Mouse (Mus musculus): ENCODE measurements at regions not wholly inside any gene's neighbourhood (a gene's known extent, or its start where the extent isn't known, plus 50 kb on each side); places are given as distances from the start of the nearest gene placed in this dataset.

DNA sequence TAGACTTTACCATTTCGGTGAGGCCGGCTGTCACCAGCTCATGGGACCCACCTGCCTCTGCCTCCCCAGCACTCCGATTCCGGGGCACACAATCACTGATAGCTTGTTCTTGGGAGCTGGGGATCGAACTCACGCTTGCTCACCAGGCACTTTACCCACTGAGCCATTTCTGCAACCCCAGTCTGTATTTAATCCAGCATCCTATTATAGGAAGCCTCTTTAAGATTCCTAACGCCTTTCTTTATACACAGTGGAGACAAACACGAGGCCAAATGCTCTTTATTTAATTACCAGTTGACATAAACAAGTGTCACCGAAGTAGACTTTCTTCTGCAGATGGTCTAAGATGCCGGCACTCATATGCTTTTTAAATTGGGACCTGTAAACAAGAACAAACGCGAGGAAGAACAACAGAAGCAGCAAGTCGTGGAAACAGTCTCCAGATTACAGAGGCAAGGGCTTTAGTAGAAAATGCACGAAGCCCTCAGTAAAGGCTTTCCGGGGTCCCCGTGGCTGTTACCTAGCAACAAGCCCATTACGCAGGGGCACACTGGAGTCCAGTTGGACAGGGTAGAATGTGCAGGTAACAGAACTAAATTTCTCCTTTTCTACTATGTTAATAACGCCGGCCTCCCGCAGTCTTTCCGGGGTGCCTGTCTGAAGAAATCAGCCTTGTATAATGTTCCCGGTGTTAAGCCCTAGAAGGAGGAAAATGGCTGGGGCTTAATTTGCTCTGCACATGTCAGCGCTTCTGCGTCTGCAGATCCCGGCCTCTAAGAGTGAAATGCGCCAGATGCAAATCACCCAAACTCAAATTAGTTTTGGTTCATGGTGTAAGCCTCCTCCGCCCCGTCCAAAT lies 132.5 kb downstream of the Lrrc30 start:
- peak overlapping the region; percentile 27 for H3K4me2 ChIP-seq (replicated peaks)
- peaks cover 15% of the 10 kb centered on the region for H3K4me1 ChIP-seq
- H3K9me3 ChIP-seq: no peaks in the 10 kb centered on the region
- no peak overlapping the region for H3K9ac ChIP-seq
- no peaks in the 10 kb centered on the region for H3K36me3 ChIP-seq
- H3K4me3 ChIP-seq: no peak overlapping the region
- H3K27me3 ChIP-seq: no peaks in the 10 kb centered on the region
- 59% methylated on average over 28 of the region's 28 CpGs for WGBS
- no peak overlapping the region for H3K27ac ChIP-seq
- ATAC-seq (ENCODE audit: low FRiP score, low read depth): no peak

DNA sequence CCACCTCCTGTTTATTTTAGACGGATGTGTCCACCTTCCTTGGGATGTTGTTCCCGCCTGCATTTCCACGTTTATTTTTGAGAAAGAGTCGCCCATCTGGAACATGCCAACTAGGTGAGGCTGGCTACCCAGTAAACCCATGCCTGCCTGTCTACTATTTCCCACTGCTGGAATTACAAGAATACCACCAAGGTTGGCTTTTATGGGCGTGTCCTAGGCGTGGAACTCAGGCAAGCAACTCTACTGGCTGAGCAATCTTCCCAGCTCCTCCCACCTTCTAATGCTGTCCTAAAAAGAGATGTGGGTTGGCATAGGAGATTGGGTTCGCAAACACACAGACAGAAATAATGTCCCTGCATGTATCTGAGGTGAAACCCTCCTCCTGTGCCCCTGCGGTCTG lies 135.1 kb downstream of the Lrrc30 start:
- WGBS: 88% methylated on average over 8 of the region's 8 CpGs

DNA sequence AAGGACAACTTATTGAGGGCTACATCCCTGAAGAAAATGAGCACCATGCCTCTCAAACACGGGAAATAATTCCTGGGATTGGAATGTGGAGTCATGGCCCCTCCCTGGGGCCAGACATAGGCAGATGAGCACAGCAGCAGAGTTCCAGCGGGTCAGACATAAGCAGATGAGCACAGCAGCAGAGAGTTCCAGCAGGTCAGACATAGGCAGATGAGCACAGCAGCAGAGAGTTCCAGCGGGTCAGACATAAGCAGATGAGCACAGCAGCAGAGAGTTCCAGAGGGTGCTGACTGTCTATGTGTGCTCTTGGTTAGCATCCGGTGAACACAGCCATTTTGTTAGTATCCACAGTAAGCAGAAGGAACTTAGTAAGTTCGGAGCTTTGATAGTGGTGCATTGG lies 126.2 kb upstream of the Ptprm start:
- Histone ChIP-seq H3K4me1 (no peaks in the 10 kb centered on the region), H3K9ac (no peak overlapping the region), H3K27me3 (no peaks in the 10 kb centered on the region), H3K4me3 (no peak overlapping the region), H3K9me3 (peaks cover 3% of the 10 kb centered on the region), H3K4me2 (replicated peaks) (no peak overlapping the region), H3K27ac (no peak overlapping the region), H3K36me3 (no peaks in the 10 kb centered on the region)
- ATAC-seq (ENCODE audit: low FRiP score, low read depth): no peak
- 77% methylated on average over 5 of the region's 5 CpGs for WGBS

More for the DNA sequence above, 135.1 kb downstream of the Lrrc30 start:
- Histone ChIP-seq H3K4me3 (no peak overlapping the region), H3K27me3 (no peaks in the 10 kb centered on the region), H3K9ac (no peak overlapping the region), H3K36me3 (no peaks in the 10 kb centered on the region), H3K4me2 (replicated peaks) (no peak overlapping the region), H3K9me3 (no peaks in the 10 kb centered on the region), H3K27ac (no peak overlapping the region), H3K4me1 (peaks cover 12% of the 10 kb centered on the region)
- no peak for ATAC-seq (ENCODE audit: low FRiP score, low read depth)

DNA sequence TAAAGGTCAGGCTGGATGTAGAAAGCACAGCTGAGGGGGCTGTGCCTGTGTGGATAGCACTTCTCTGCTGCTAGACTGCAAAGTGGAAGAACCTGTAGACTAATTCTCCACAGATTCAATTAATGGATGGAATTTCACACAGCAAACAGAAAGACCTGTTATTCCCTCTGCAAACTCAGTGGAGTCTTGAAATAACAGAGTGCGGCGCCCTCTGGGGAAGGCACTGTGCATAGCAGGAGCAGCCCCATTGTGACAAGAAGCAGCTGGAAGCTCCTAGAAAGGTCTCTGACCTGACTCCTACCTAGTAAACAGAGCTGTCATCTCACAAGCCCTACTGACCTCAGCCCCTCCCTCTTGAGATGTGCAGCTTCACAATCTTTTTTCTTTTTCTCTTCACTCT lies 118.9 kb upstream of the Ptprm start:
- Histone ChIP-seq H3K4me3 (no peak overlapping the region), H3K27me3 (no peaks in the 10 kb centered on the region), H3K9ac (no peak overlapping the region), H3K4me2 (replicated peaks) (no peak overlapping the region), H3K9me3 (peaks cover 10% of the 10 kb centered on the region), H3K27ac (no peak overlapping the region), H3K4me1 (no peaks in the 10 kb centered on the region), H3K36me3 (no peaks in the 10 kb centered on the region)
- no peak for ATAC-seq (ENCODE audit: low FRiP score, low read depth)
- WGBS: 45% methylated on average over 2 of the region's 2 CpGs

DNA sequence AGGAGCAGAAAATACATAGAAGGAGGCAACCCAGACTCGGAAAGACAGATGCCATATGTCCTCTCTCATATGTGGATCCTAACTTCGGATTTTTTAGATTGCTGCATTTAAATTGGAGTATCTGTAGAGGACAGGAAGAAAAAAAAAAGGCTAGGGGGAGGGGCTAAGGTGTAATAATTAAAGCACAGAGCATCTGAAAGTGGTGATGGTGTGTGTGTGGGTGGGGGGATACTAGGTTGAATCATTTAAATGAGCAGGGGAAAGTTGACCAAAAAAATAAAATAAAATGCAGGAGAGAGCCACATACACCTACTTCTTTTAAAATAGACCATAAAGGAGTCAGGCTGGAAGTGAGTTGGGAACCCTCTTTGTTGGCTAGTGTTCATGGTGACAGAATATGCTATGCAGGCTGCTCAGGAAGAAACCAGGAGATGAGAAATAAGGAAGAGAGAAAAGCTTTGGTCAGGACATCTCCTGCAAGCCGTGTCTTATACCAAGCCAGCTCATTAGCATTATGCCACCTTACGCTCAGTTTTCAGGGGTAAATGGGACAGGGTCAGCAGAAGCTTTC lies 104.7 kb upstream of the Ptprm start:
- no peak overlapping the region for H3K9ac ChIP-seq
- no peaks in the 10 kb centered on the region for H3K9me3 ChIP-seq
- no peaks in the 10 kb centered on the region for H3K27me3 ChIP-seq
- whole genome bisulfite sequencing: 85% methylated on average over 4 of the region's 4 CpGs
- H3K27ac ChIP-seq: no peak overlapping the region
- ATAC-seq (ENCODE audit: low FRiP score, low read depth): no peak
- no peak overlapping the region for H3K4me2 ChIP-seq (replicated peaks)
- no peaks in the 10 kb centered on the region for H3K36me3 ChIP-seq
- no peak overlapping the region for H3K4me3 ChIP-seq
- H3K4me1 ChIP-seq: no peaks in the 10 kb centered on the region

DNA sequence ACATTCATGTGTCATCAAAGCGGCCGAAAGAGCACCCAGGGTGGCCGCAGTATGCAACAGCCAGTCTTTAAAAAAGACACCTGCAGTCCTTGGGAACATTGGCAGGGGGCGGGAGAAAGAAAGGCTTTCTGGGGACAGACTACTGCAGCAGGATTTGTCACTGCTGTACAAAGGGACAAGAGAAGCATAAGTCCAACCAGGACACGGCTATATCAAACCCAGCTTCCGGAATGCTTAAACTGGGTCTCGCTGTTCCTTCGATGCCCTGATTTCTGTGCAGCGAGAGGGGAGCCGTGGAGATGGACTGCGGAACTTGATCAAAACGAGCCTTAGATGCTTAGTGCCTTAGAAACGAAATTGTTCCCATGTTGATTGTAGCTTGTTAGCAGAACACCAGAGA lies 97.7 kb upstream of the Ptprm start:
- no peak for ATAC-seq (ENCODE audit: low FRiP score, low read depth)

DNA sequence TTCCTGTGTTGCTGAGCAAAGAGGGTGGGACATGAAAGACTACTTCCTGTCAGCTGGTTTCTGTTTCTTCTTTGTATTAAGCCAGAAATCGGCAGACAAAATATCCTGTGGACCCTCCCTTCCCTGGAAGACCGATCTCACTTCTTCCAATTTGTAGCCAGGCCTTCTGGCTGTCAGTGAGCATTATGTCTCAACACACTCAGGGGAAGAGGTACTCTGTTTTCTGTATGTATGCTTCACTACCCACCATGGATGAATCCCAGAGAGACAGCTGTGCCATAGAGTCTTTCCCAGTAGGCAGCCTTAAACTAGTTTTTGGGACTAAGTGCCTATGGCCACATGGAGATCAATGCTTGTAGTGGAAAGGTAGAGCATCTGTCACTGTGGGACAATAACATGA lies 96.8 kb upstream of the Ptprm start:
- H3K27ac ChIP-seq: no peak overlapping the region
- no peaks in the 10 kb centered on the region for H3K9me3 ChIP-seq
- peaks cover 7% of the 10 kb centered on the region; the same call in 1 of the 2 replicates for H3K4me1 ChIP-seq
- no peaks in the 10 kb centered on the region for H3K36me3 ChIP-seq
- H3K9ac ChIP-seq: no peak overlapping the region
- no peak overlapping the region for H3K4me2 ChIP-seq (replicated peaks)
- H3K4me3 ChIP-seq: no peak overlapping the region
- 51% methylated on average over 2 of the region's 2 CpGs for WGBS
- no peak for ATAC-seq (ENCODE audit: low FRiP score, low read depth)
- H3K27me3 ChIP-seq: no peaks in the 10 kb centered on the region

More for the DNA sequence above, 97.7 kb upstream of the Ptprm start:
- H3K27ac ChIP-seq: no peak overlapping the region
- H3K4me3 ChIP-seq: no peak overlapping the region
- H3K4me1 ChIP-seq: peaks cover 7% of the 10 kb centered on the region; the same call in 1 of the 2 replicates
- no peak overlapping the region for H3K4me2 ChIP-seq (replicated peaks)
- H3K27me3 ChIP-seq: no peaks in the 10 kb centered on the region
- WGBS: 85% methylated on average over 13 of the region's 13 CpGs
- no peaks in the 10 kb centered on the region for H3K9me3 ChIP-seq
- H3K36me3 ChIP-seq: no peaks in the 10 kb centered on the region
- H3K9ac ChIP-seq: no peak overlapping the region

DNA sequence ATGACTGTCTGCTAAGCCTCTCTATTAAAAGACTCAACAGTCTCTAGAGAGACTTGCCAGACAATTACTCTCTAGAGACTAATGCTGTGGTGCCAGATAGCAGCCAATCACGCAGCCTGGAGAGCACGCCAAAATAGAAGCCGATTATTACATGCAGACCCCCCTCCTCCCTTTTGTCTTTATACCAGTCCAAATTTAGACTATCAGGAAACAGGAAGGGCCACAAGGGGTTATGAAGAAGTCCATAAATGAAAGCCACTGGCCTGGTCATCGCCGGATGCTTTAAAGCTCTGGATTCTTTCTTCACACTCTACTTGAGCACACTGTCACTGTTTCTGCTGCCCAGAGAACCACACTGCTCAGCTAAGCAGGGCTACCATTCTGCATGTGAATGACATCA lies 95.8 kb upstream of the Ptprm start:
- no peaks in the 10 kb centered on the region for H3K27me3 ChIP-seq
- no peaks in the 10 kb centered on the region for H3K36me3 ChIP-seq
- no peak overlapping the region for H3K4me2 ChIP-seq (replicated peaks)
- 87% methylated on average over 5 of the region's 5 CpGs for WGBS
- no peaks in the 10 kb centered on the region for H3K9me3 ChIP-seq
- peaks cover 7% of the 10 kb centered on the region; the same call in 1 of the 2 replicates for H3K4me1 ChIP-seq
- no peak overlapping the region for H3K9ac ChIP-seq
- H3K4me3 ChIP-seq: no peak overlapping the region
- ATAC-seq (ENCODE audit: low FRiP score, low read depth): no peak
- 0 out of 2 replicates have a peak overlapping the region, but pooled peaks have one; percentile 22 for H3K27ac ChIP-seq

DNA sequence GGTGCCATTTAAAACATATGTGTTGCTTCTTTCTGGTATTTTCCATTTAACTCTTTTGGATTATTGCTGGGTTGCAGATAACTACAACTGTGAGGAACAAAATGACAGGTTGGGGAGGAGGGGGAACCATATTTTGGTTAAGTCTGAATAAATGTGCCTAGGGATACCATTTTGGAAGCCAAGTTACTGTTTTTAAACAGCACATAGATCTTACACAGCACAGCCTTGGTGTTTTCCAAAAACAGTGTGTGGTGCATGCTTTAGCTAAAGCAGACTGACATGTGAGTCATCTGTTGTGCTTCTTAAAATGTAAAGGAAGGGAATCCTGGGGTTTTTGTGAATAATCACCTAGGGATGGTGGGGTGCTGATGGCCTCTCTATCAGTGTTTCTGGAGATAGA lies 91.7 kb upstream of the Ptprm start:
- Histone ChIP-seq H3K4me3 (no peak overlapping the region), H3K9ac (no peak overlapping the region), H3K36me3 (no peaks in the 10 kb centered on the region), H3K27ac (no peak overlapping the region), H3K9me3 (peaks cover 6% of the 10 kb centered on the region; the same call in 1 of the 2 replicates), H3K27me3 (no peaks in the 10 kb centered on the region), H3K4me1 (peaks cover 7% of the 10 kb centered on the region; the same call in 1 of the 2 replicates), H3K4me2 (replicated peaks) (no peak overlapping the region)
- ATAC-seq (ENCODE audit: low FRiP score, low read depth): no peak

DNA sequence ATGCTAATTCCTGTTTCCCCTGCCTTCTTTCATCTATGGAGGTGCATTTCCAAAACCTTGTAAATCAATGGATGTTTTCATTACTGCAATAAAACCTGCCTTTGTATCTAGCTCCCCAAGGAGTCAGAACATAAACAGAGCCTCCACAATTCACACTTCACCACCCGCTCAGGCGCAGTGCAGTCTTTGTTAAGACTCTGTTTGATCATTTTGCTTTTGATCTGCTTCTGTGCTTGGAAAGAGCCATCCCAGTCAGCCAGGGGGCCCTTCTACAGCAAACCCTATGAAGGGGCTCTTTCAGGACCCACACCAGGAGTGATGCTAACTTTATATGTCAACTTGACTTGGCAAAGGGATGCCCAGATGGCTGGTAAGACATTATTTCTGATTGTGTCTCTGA lies 86.7 kb upstream of the Ptprm start:
- no peaks in the 10 kb centered on the region for H3K36me3 ChIP-seq

DNA sequence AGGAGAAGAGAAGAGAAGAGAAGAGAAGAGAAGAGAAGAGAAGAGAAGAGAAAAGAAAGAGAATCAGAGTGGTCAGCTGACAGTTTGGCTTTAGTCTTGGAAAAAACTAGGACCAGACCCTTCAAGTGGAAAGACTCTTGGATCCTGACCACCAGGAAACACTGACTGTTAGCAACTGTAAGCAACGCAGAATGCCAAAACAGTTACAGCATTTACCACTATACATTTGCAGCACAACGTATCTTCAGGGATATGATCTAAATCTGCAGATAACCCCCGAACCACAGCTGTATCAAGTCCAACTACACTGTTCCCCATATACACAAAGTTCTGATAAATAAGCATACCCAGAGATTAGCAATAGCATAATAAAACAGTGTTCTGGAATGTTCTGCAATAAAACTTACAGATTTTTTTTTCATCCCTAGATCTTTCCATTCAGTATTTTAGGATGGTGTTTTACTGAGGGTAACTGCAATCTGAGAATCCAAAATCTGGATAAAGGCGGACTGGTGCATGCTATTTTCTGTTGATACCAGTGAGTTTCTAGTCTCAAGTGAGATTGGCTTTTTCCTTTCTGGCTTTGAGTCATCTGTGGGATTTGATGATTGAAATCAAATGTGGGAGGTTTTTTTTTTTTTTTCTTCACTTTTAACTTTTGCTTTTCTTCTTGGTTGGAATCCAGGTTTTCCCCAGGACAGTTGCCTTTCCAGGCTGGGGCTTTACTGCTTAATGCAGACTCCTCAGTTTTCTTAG lies 65.9 kb upstream of the Ptprm start:
- Histone ChIP-seq H3K27me3 (no peaks in the 10 kb centered on the region), H3K4me3 (no peak overlapping the region), H3K9me3 (no peaks in the 10 kb centered on the region), H3K4me1 (no peaks in the 10 kb centered on the region), H3K27ac (no peak overlapping the region), H3K36me3 (no peaks in the 10 kb centered on the region), H3K4me2 (replicated peaks) (no peak overlapping the region), H3K9ac (no peak overlapping the region)
- ATAC-seq (ENCODE audit: low FRiP score, low read depth): no peak
- WGBS: 72% methylated on average over 4 of the region's 4 CpGs

More for the DNA sequence above, 86.7 kb upstream of the Ptprm start:
- H3K4me2 ChIP-seq (replicated peaks): no peak overlapping the region
- no peak overlapping the region for H3K9ac ChIP-seq
- H3K9me3 ChIP-seq: peaks cover 6% of the 10 kb centered on the region; the same call in 1 of the 2 replicates
- H3K4me3 ChIP-seq: no peak overlapping the region
- H3K4me1 ChIP-seq: no peaks in the 10 kb centered on the region
- H3K27ac ChIP-seq: no peak overlapping the region
- WGBS: 52% methylated on average over 2 of the region's 2 CpGs
- ATAC-seq (ENCODE audit: low FRiP score, low read depth): no peak
- no peaks in the 10 kb centered on the region for H3K27me3 ChIP-seq

DNA sequence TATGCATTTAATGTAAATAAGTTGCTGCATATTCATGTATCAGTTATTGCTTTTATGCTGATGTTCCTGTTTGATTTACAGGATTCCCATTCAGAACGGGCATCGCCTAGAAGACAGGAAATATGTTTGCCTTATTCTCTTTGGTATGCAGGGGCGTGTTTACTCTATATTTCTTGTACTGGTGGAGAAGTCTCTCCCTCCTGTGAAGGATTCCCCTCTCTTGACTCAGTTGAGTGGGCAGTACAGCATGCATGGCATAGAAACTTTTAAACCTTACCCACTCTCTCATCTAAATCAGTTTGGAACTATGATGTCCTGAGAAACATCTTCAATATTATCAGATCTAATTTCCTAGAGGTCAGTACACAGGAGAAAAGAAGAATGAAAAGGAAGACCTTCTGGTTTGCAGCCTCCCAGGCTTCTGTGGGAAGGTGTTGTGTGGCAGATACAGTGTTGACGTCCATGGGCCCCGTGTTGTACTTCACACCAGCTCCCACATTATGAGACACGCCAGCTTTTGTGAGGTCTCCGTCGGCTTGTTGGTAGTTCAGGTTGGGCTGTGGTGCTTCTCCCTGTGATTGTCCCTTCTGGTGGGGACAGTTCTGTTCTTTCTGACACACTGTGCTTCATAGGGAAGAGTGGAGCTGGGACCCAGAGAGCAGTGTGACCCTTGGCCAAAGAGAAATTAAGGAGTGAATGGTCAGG lies 58.4 kb upstream of the Ptprm start:
- Histone ChIP-seq H3K4me3 (no peak overlapping the region), H3K36me3 (no peaks in the 10 kb centered on the region), H3K9me3 (no peaks in the 10 kb centered on the region), H3K27me3 (no peaks in the 10 kb centered on the region), H3K9ac (no peak overlapping the region), H3K4me1 (no peaks in the 10 kb centered on the region), H3K4me2 (replicated peaks) (no peak overlapping the region), H3K27ac (no peak overlapping the region)
- ATAC-seq (ENCODE audit: low FRiP score, low read depth): no peak
- WGBS: 83% methylated on average over 8 of the region's 8 CpGs

Data from limb, embryonic 13.5 days (tissue).